Mouse (Mus musculus) spleen, adult 2 months (tissue): ENCODE data around the gene Fads2. TPM values are rescaled to one million over a fixed set of nuclear protein-coding genes. Genes with fewer than 3 reads are reported as not detected.

Source experiments
- DNase-seq, 2 experiments: peaks; one replicate each; pipeline versions ENCODE4 v3.0.0 to v3.0.0-alpha.2; 2012 to 2021; ENCODE audit warnings: low spot score in 2 of 2, low read depth in 1 of 2
- H3K27ac ChIP-seq: fragments of 200-500 bp; 2 replicates; pipeline ENCODE4 v1.5.1; 2012; ENCODE audit warnings: low read length, inconsistent platforms; ENCODE audit not compliant: insufficient read depth
- H3K27me3 ChIP-seq: fragments of 200-500 bp; 2 replicates; pipeline ENCODE4 v1.6.1; 2012; ENCODE audit warnings: mild to moderate bottlenecking, moderate library complexity, low read length, inconsistent platforms; ENCODE audit not compliant: control insufficient read depth, insufficient read depth
- H3K36me3 ChIP-seq: fragments of 200-500 bp; 2 replicates; pipeline ENCODE4 v1.6.1; 2012; ENCODE audit warnings: mild to moderate bottlenecking, low read length, inconsistent platforms; ENCODE audit not compliant: control insufficient read depth, insufficient read depth
- H3K4me1 ChIP-seq: fragments of 200-500 bp; 2 replicates; pipeline ENCODE4 v1.6.1; 2011; ENCODE audit warnings: inconsistent platforms; ENCODE audit not compliant: control insufficient read depth, insufficient read depth, insufficient read length
- H3K4me3 ChIP-seq: fragments of 200-500 bp; 2 replicates; pipeline ENCODE4 v1.5.1; 2011; ENCODE audit warnings: mild to moderate bottlenecking, inconsistent platforms; ENCODE audit not compliant: insufficient read depth, insufficient read length; ENCODE audit errors: extremely low read depth
- CTCF ChIP-seq: fragments of 200-500 bp; IDR thresholded peaks from 2 replicates; pipeline ENCODE4 v1.5.1; 2011; ENCODE audit warnings: mild to moderate bottlenecking, inconsistent platforms; ENCODE audit not compliant: insufficient read depth, insufficient read length, insufficient replicate concordance; ENCODE audit errors: extremely low read depth
- POLR2A ChIP-seq: fragments of 200-500 bp; IDR thresholded peaks from 2 replicates; pipeline ENCODE4 v1.6.1; 2011; ENCODE audit warnings: low read depth, low read length, inconsistent platforms
- WGBS: fragments of 180-500 bp; shearing (Covaris S2); methylation state at CpG from one replicate; pipeline ENCODE4 v1.1.7; 2018; 5-methylcytosine and 5-hydroxymethylcytosine counted together
- polyA plus RNA-seq: library from polyadenylated mRNA; depleted of rRNA; stranded (reverse); fragments of >200 nt; gene quantifications from 2 replicates; pipeline ENCODE4 v1.2.3, GENCODE M21; 2012

Gene Fads2
- polyA plus RNA-seq, 1 experiment: 9.6 TPM

DNA sequence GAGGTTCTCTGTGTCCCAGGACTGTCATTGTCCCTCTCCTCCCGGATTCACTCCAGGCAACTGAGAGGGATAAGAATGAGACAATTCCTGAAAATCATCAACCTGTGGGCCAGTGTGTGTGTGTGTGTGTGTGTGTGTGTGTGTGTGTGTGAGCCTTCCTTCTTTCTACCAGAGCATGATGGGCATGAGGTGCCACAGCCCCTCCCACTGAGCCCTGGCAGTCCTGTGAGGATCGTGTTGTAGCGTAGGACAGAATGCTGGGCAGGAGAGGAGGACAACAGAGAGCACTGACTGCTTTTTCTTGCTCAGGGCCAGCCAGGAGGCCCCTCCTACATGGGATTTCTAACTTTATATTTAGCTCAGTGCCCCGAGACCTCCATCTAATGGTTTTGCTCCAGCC lies 58.7 kb downstream of the Fads2 start:
- Histone ChIP-seq H3K36me3 (no peaks in the 10 kb centered on the region), H3K27ac (0 out of 2 replicates have a peak overlapping the region, but pooled peaks have one; percentile 5), H3K27me3 (peaks cover 9% of the 10 kb centered on the region; the same call in 1 of the 2 replicates), H3K4me1 (peaks cover 22% of the 10 kb centered on the region), H3K4me3 (no peak overlapping the region)
- no peak for DNase-seq
- TF ChIP-seq CTCF: no peak
- no peak for TF ChIP-seq POLR2A
- WGBS: 76% methylated on average over 4 of the region's 4 CpGs

DNA sequence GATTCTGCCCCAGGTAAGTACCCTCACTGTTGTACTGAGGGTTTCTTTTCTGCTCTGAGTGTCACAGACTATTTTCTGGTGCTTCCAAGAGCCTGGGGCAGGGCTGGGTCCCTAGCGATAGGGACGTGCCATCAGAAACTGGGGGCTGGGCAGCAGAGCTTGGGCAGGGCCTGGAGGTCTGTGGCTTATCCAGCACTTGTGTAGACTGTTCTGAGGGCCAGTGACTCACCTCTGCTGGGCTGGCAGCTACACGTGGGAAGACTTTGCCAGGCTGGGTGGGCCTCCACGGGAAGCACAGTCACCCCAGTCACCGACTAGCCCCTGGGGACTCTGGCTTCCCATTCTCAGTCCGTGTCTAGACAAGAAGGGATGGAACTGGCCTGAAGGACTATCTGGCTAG lies 59.3 kb downstream of the Fads2 start:
- H3K36me3 ChIP-seq: no peaks in the 10 kb centered on the region
- peak overlapping the region; percentile 60; the same call in 1 of the 2 replicates for H3K4me3 ChIP-seq
- H3K27ac ChIP-seq: 0 out of 2 replicates have a peak overlapping the region, but pooled peaks have one; percentile 5
- no peak for TF ChIP-seq POLR2A
- no peak for TF ChIP-seq CTCF
- 35% methylated on average over 6 of the region's 6 CpGs for WGBS
- no peak for DNase-seq
- H3K27me3 ChIP-seq: peaks cover 9% of the 10 kb centered on the region; the same call in 1 of the 2 replicates
- peaks cover 18% of the 10 kb centered on the region for H3K4me1 ChIP-seq

DNA sequence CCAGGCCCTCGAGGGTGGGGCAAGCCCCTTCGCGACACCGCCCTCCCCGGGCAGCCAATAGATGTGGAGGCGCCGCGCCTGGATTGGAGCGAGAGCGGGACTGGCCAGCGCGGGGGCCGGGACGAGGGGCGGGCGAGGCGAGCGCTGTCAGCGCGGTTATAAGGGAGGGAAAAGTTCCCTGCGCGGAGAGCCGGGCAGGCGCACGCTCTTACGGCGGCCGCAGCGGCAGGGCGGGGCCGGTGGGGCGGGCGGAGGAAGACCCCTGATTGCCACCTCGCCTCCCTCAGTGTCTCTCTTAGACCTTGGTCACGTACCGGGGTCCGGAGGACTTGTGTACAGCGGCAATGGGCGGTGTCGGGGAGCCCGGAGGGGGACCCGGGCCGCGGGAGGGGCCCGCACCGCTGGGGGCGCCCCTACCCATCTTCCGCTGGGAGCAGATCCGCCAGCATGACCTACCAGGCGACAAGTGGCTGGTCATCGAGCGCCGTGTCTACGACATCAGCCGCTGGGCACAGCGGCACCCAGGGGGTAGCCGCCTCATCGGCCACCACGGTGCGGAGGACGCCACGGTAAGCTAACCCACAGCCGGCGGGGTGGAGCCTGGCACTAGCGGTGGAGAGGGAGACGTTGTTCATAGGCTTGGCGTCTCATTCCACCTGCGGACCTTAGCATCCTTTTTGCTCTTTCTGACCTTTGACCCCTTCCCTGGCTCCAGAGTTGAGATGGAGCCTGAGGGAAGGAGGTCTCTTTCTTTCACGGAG lies 60.0 kb downstream of the Fads2 start, which contains the start of gene Fads3:
Gene Fads3 (plus strand): TSS at position 182 of the 761 bp plus-strand sequence.
- Histone ChIP-seq H3K27ac (peak within 1 kb of the TSS; percentile 22; the same call in 1 of the 2 replicates), H3K4me1 (peaks cover 14% of the 10 kb centered on the region)

DNA sequence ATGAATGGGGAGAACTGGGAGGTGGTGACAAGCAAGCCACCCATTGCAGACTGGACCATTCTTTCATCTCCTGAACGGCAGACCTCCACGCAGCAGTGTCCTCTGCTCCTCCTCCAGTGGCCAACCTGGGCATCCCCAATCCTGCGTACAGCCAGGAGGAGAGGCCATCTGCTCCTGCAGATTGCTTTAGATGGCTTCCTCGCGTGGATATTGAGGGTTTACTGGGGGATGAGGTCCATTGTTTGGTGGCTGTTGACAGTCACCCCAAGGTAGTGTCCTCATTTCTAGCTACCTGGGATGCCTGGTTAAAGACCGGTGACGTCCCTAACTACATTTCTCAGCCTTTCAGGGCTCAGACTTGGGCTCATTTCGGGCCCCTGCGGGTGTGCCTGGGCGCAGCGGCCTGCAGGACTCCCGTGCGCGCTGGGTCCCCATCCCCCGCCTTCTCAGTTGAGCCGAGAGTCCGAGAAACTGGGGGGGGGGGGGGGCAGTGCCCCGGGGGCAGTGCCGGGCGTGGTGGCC lies 60.6 kb downstream of the Fads2 start:
- peaks cover 9% of the 10 kb centered on the region; the same call in 1 of the 2 replicates for H3K27me3 ChIP-seq
- no peak overlapping the region; the same call in 1 of the 2 replicates for H3K27ac ChIP-seq

More for the DNA sequence above, 60.0 kb downstream of the Fads2 start, which contains the start of gene Fads3:
- peak within 1 kb of the TSS; percentile 60 for H3K4me3 ChIP-seq
- TF ChIP-seq POLR2A: peak; percentile 18; the same call in 1 of the 2 replicates
- TF ChIP-seq CTCF: no peak
- peak in 1 of 2 experiments; percentile 40 for DNase-seq
- no peaks in the 10 kb centered on the region for H3K36me3 ChIP-seq
- peaks cover 9% of the 10 kb centered on the region; the same call in 1 of the 2 replicates for H3K27me3 ChIP-seq
- WGBS: 1% methylated on average over 61 of the region's 69 CpGs

DNA sequence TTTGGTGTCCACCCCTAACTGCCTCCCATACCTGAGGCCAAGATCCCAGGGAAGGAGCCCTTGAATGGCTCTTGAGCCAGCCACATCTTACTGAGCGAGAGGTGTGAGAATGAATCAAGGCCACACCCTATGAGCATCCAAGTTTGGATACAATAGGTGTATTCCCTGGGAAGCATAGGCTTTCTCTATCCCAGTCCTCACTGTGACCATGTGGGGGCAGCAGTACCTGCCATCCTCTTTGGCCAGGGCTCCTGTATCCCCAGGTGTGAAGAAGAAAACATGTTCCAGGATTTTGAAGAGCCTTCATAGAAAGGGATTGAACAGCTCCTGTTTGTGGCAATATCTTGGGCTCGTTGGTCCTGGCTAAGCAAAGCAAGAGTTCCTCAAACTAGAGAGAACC lies 61.9 kb downstream of the Fads2 start:
- peaks cover 9% of the 10 kb centered on the region; the same call in 1 of the 2 replicates for H3K27me3 ChIP-seq
- DNase-seq: no peak
- H3K36me3 ChIP-seq: no peaks in the 10 kb centered on the region
- TF ChIP-seq CTCF (no peak; the same call in 1 of the 2 replicates), POLR2A (no peak)
- H3K4me1 ChIP-seq: peaks cover 9% of the 10 kb centered on the region
- H3K4me3 ChIP-seq: no peak overlapping the region
- no peak overlapping the region for H3K27ac ChIP-seq
- WGBS: 74% methylated on average over 2 of the region's 2 CpGs

More for the DNA sequence above, 60.6 kb downstream of the Fads2 start:
- Histone ChIP-seq H3K4me3 (no peak overlapping the region), H3K4me1 (peaks cover 9% of the 10 kb centered on the region), H3K36me3 (no peaks in the 10 kb centered on the region)
- TF ChIP-seq POLR2A: no peak
- TF ChIP-seq CTCF: no peak
- WGBS: 30% methylated on average over 18 of the region's 20 CpGs
- DNase-seq: no peak

DNA sequence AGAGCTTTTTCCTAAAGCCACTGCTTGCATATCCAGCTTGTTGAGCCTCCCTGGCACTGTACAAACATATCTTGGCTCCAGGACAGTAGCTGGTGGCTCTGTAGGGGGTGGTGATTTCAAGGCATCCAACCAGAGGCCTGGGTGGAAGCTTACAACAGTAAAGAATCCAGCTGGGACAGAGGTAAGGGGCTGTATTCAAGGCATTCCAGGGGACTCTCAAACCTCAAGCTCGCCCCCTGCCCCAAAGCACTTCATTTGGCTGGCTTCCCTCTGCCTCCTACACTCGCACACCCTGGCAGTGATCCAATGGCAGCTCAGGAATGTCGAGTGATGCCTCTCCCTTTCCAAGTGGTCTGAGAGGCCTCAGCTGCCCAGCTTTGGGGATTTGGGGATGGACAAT lies 62.6 kb downstream of the Fads2 start:
- H3K27ac ChIP-seq: no peak overlapping the region
- peaks cover 9% of the 10 kb centered on the region for H3K4me1 ChIP-seq
- DNase-seq: no peak
- no peaks in the 10 kb centered on the region for H3K36me3 ChIP-seq
- WGBS: 73% methylated on average over 3 of the region's 3 CpGs
- no peak overlapping the region for H3K4me3 ChIP-seq
- H3K27me3 ChIP-seq: peaks cover 9% of the 10 kb centered on the region; the same call in 1 of the 2 replicates
- TF ChIP-seq POLR2A: no peak
- no peak for TF ChIP-seq CTCF
